Mouse (Mus musculus) adrenal gland, adult 18-20 months (tissue): ENCODE data around the gene Tfr2. TPM values are rescaled to one million over a fixed set of nuclear protein-coding genes. Genes with fewer than 3 reads are reported as not detected.
A peak's percentile ranks its signal among the peaks of the same experiment; 100 is the strongest.
"Not testable (repeated sequence)": the region's sequence is repeated elsewhere in the genome, so short reads cannot be mapped to it uniquely, and the experiment has no call there.

Experiments used
- DNase-seq, 2 experiments: peaks; one replicate each; pipeline ENCODE4 v3.0.0; 2021 to 2022; ENCODE audit warnings: low spot score in 2 of 2
- microRNA-seq, 2 experiments: library from miRNA; unstranded; fragments of <30 nt; microRNA quantifications; one replicate each; pipeline ENCODE4 v1.2.0; 2021; ENCODE audit warnings: borderline number of aligned reads in 2 of 2
- total RNA-seq, 2 experiments: library from RNA; stranded (reverse); gene quantifications; 1 replicate in 1 of 2; 2 replicates in 1 of 2; pipeline ENCODE4 v1.2.3; 2021

Gene Tfr2
- total RNA-seq, 2 experiments from 2014 or later = 1.8 to 2.7 TPM

DNA sequence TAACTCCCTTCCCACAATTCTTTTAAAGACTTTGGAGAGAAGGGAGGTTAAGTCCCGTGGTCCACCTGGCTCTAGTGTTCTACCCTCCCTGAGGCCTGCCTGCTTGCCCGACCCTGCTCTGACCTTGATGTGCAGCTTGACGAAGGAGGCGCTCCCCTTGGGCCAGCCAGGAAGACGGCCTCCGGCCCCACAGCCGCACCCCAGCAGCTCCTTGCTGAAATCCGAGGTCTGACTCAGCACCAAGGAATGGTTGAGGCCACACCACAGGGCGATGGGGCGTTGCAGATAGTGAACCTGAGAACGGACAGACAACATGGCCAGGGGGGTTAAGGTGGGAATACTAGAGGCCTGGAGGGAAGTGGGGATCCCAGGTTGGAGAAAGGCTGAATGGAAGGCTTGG is 43.9 kb downstream of the Tfr2 start, which contains the start of gene Pcolce:
Gene Pcolce, minus strand, starts transcription at position 235 of the 400 bp plus-strand sequence.
- DNase-seq = peak in 1 of 2 experiments; percentile 58

DNA sequence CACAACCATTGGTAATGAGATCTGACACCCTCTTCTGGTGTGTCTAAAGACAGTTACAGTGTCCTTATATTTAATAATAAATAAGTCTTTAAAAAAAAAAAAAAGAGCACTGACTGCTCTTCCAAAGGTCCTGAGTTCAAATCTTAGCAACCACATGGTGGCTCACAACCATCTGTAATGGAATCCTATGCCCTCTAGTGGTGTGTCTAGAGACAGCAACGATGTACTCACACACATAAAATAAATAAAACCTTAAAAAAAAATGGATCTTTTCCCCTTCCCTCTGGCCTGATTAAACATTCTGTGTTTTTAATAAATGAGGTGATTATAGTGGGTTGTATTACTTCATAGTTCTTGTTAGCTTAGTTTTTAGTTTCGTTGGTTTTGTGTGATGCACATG is 45.3 kb downstream of the Tfr2 start:
- not testable (repeated sequence) for DNase-seq

DNA sequence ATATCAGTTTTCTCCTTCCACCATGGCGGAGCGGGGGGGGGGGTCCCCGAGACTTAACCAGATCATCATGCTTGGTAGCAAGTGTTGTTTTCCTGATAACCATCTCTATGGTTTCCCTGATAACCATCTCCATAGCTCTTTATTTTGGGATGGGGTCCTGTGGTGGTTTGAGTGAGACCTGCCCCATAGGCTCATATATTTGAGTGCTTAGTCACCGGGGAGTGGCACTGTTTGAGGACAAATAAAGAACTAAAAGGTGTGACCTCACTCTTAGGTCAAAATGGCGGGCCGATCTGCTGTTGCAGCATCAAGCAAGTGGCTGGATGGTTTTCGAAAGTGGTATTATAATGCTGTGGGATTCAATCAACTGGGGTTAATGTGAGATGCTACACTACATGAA is 45.7 kb downstream of the Tfr2 start:
- no peak for DNase-seq

DNA sequence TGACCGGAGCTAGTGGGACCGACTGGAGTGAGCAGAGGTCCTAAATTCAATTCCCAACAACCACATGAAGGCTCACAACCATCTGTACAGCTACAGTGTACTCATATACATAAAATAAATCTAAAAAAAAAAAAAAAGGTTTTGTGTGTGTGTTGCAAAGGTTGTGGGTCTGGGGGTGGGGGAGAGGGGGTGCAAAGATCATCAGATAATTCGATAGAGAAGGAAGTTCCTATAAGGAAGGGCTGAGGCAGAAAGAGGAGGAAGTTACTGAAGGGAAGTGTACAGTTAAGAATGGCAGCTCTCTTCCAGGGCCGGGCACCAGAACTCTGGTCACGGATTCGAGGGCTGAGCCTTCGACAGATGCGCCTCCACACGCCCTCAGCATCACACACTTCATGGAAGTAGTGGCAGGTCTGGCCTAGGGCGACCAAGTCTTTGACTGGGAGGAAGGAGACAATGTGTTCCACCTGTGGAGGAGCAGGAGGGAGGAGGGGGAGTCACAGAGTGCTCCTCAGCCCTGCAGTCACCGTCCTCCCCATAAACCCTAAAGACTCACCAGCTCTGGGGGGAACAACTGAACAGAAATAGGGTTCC is 54.4 kb downstream of the Tfr2 start:
- no peak for DNase-seq

DNA sequence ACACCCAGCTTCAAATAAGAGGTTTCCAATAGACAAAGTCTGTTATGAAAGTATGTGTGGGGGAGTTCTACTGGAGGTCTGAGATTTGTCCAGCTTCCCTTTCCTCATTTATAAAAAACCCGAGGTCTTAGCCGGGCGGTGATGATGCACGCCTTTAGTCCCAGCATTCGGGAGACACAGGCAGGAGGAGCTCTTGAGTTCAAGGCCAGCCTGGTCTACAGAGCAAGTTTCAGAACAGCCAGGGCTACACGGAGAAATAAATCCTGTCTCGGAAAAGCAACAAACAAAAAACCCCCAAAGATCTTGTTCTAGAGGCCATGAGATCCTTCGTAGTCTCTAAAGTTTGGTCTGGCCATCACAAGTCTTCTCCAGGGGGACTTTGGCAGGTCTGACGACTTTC is 58.4 kb downstream of the Tfr2 start:
- peak in 1 of 2 experiments; percentile 40 for DNase-seq

DNA sequence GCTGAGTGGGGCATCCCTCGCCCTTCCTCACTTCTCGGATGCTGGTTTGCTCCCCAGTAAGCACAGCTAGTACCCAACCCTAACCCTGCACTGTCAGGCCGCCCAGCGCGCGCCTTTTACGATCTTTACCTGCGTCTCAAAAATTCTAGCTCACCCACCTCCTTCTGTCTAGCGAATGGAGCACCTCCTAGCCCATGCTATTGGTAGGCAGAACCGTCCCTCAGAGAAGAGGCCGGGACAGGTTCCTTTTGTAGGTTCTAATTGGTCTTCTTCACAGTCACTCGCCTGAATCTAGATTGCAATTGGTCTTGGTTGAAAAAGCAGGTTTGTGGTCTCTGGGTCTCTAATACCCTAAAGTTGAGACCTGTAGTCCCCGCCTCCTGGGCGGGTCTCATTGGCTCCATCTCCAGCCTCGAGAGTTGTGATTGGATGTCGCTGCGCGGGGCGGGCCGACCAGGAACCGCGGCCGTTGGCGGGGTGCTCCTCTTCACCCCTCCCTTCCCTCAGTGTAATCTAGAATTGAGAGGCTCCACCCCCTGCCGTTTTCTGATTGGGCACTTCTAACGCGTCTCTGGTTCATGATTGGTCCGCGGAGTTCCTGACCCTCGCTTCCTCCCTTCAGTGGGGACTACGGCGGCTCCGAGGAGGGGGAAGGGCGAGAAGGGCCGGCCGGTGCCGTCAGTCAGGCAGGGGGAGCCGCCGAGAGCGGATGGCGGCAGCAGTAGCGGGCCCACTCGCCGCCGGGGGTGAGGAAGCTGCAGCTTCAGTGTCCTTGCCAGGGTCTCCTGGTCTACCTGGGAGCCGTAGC is 59.1 kb downstream of the Tfr2 start, which contains the start of the genes Fbxo24, Lrch4 and Gm20605:
Gene Fbxo24, minus strand, starts transcription at position 505 of the 808 bp plus-strand sequence.
Gene Lrch4, plus strand, starts transcription at position 624 of the 808 bp plus-strand sequence.
Gene Gm20605, plus strand, starts transcription at position 678 of the 808 bp plus-strand sequence.
- peak; percentile 94 for DNase-seq

DNA sequence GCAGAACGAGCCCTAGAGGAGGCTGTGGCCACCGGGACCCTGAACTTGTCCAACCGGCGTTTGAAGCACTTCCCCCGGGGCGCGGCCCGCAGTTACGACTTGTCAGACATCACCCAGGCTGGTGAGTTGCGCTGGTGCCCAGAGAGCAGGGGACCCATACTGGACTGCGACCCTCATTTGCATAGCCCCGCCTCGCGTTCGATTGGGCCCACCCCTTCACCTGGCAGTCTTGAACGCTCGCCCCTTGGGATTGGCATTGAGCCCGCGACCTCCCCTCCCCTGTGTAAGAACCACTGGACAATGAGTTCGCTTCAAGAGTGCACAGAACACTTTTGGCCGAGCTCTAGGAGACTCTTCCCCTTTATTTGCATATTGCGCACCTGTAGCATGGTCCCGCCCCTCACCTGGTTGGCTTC is 59.7 kb downstream of the Tfr2 start:
- DNase-seq = no peak

DNA sequence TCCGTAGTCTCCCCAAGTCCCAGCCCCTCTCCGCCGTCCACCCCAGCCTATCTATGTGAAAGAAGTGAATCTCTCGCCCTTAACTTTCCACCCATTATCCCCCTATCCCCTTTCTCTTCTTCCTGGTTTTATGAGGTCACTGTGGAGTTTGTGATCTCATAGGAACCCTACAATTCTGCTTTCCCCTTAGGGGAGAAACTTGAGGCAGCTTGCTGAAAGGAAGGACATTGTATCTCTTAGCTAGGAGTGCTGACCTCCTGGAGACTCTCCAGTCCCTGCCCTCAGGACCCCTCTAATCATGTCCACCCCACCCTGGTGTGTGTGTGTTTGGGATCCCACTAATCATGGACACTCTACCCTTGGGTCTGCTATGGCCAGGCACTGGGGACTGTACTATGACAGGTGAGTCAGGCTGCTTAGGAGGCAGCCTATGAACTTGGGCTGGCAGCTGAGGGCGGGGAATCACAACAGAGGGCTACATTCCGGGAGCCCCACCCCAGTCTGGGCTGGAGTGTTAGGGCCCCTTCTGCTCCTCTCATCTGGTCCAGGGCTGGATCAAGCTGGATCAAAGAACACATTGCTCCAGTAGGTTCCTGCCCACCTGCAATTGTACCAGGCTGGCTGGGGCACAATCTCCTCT is 60.4 kb downstream of the Tfr2 start:
- DNase-seq = no peak

DNA sequence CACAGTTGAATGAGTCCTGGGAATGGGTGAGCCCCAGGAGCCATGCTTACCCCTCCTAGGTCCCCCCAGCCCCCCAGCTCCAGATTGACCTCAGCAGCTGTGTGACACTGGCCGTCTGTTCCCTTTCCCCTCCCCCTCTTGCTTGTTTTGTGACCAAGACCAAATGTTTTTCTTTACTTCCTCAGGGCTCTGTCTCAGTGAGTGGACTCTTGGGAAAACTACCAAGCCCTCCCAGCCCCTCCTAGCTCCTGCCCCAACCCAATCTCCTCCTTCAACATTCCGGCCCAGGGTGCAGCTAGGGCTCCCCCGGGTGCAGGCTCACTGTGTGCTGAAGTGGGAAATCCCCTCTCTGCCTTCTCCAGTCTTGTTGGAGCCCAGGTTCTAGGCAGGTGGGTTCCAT is 61.0 kb downstream of the Tfr2 start:
- DNase-seq = no peak

DNA sequence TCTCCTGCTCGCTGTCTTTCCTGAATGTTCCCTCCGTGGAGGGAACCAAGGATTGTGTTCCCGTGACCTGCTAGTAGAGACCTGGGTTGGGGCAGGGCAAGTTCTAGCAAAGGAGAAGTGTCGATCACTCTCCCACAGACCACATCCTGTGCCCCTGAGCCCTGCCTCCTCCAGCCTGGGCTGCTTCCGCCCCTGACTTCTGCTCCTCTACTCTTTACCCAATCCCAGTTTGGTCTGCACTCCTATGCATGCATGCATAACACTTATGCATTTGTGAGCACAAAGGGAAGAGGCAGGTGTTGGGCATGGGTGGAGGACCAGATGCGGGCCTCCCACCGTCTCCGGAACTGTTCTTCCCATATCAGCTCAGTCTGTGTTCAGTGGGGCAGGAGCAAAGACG is 61.5 kb downstream of the Tfr2 start:
- DNase-seq = no peak

DNA sequence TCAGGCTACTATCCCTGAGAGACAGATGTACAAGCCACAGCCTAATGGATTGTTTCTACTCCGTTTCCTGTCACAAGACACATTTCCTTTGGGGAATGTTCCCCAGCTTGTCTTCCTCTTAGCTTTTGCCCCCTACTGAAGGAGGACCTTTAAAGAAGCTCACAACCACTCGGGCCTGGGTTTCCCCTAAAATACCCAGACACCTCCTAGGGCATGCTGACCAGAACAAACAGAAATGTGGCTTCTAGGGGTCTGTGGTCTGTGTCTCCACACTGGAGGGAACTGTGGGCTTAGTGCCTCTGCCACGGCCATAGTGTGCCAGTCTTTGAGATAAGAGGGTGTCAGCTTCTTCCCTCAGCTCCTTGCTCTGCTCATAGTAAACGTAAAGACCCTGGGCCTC is 62.0 kb downstream of the Tfr2 start:
- DNase-seq = no peak

DNA sequence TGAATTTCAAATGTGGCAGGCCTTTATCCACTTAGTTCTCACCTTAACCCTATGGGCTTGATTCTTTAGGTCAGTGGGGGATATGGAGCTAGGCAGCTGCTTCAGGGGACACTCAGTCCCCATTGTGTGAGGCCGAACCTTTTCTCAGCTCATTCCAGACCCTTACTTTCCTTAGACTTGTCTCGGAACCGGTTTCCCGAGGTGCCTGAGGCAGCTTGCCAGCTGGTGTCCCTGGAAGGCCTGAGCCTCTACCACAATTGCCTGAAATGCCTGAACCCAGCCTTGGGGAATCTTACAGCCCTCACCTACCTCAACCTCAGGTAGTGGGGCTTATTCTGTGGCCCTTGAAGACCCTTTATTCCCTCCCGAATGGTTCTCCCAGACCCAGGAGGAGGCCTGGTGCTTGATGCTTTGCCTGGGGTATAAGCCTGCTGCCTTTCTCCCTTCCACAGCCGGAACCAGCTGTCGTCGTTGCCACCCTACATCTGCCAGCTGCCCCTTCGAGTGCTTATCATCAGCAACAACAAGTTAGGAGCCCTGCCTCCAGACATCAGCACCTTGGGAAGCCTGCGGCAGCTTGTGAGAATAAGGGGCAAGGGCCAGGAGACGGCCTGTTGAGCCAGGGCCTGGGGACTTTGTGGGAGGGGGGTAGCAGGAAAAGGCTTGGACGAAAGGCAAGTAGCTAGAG is 63.9 kb downstream of the Tfr2 start:
- DNase-seq = no peak

Small RNAs within 50 kb of the gene (microRNA-seq; reads per million reads assigned to microRNA genes)
- 0.61 to 1.9 reads per million in 2 experiments for gene Mir6418

Other genes with a start within 250 kb of the Tfr2 start
- 1 to 10 TPM; 8.4 to 8.6 TPM for gene Slc12a9, start 236.2 kb upstream of the Tfr2 start, total RNA-seq
- gene Ephb4, start 219.7 kb upstream of the Tfr2 start, total RNA-seq = 10 to 100 TPM; 42.4 to 47.0 TPM
- gene Zan, start 92.8 kb upstream of the Tfr2 start, total RNA-seq = not detected
- gene Pop7, start 67.3 kb upstream of the Tfr2 start, total RNA-seq = 10 to 100 TPM; 23.5 to 24.7 TPM
- gene Gigyf1, start 51.3 kb upstream of the Tfr2 start, total RNA-seq = 10 to 100 TPM; 27.6 to 36.4 TPM
- not detected for gene Epo, start 36.6 kb upstream of the Tfr2 start, total RNA-seq
- gene Gnb2, start 36.3 kb upstream of the Tfr2 start, total RNA-seq = 100 to 1,000 TPM; 517 to 525 TPM
- 1 to 10 TPM; 2.5 to 4.9 TPM for gene Actl6b, start 16.3 kb upstream of the Tfr2 start, total RNA-seq
- gene Mospd3, start 31.2 kb downstream of the Tfr2 start, total RNA-seq = 10 to 100 TPM; 41.3 to 43.6 TPM
- 100 to 1,000 TPM; 667 to 880 TPM for gene Pcolce, start 43.9 kb downstream of the Tfr2 start, total RNA-seq
- 1 to 10 TPM in 1 of 2 experiments, under 1 TPM in 1; 0.93 to 1.3 TPM for gene Fbxo24, start 59.2 kb downstream of the Tfr2 start, total RNA-seq
- gene Lrch4, start 59.3 kb downstream of the Tfr2 start, total RNA-seq = 10 to 100 TPM; 30.3 to 32.7 TPM
- gene Gm20605, start 59.3 kb downstream of the Tfr2 start, total RNA-seq = 10 to 100 TPM; 10.7 to 11.3 TPM
- 1 to 10 TPM; 4.1 to 5.4 TPM for gene Sap25, start 71.5 kb downstream of the Tfr2 start, total RNA-seq
- 10 to 100 TPM in 1 of 2 experiments, 1 to 10 TPM in 1; 6.7 to 27.5 TPM for gene Irs3, start 75.9 kb downstream of the Tfr2 start, total RNA-seq
- gene Agfg2, start 114.9 kb downstream of the Tfr2 start, total RNA-seq = 10 to 100 TPM; 25.3 to 28.8 TPM
- 1 to 10 TPM; 4.2 to 4.7 TPM for gene Nyap1, start 171.8 kb downstream of the Tfr2 start, total RNA-seq
- gene Tsc22d4, start 175.9 kb downstream of the Tfr2 start, total RNA-seq = 10 to 100 TPM; 72.5 to 80.5 TPM
- gene Ppp1r35, start 209.0 kb downstream of the Tfr2 start, total RNA-seq = 10 to 100 TPM; 23.7 to 24.6 TPM
- gene Mepce, start 217.8 kb downstream of the Tfr2 start, total RNA-seq = 10 to 100 TPM; 39.9 to 44.6 TPM
- gene Zcwpw1, start 218.0 kb downstream of the Tfr2 start, total RNA-seq = 1 to 10 TPM; 2.3 to 2.4 TPM